Mouse (Mus musculus) limb, embryonic 11.5 days (tissue): ENCODE results near the gene Tle6. TPM values are rescaled to one million over a fixed set of nuclear protein-coding genes. Genes with fewer than 3 reads are reported as not detected.

Experiments used
- ATAC-seq: fragments of 200-750 bp; cut with Nextera tagmentation; 2 replicates; pipeline ENCODE4 v1.8.0; 2017; ENCODE audit warnings: low read depth; ENCODE audit not compliant: insufficient number of reproducible peaks, low FRiP score, low TSS enrichment
- DNase-seq: peaks from one replicate; pipeline ENCODE4 v3.0.0-alpha.2; 2015; ENCODE audit warnings: low spot score
- H3K27ac ChIP-seq: fragments of 300-500 bp; sonication (generic); replicated peaks from 2 replicates; pipeline ENCODE4 v1.5.1; 2014; ENCODE audit warnings: low read depth, mild to moderate bottlenecking, low read length
- H3K27me3 ChIP-seq: fragments of 300-500 bp; sonication (generic); 2 replicates; pipeline ENCODE4 v1.6.1; 2014; ENCODE audit warnings: mild to moderate bottlenecking, low read length, mixed read lengths; ENCODE audit not compliant: control insufficient read depth, insufficient read depth
- H3K36me3 ChIP-seq: fragments of 300-500 bp; sonication (generic); 2 replicates; pipeline ENCODE4 v1.6.1; 2014; ENCODE audit warnings: mild to moderate bottlenecking, low read length, moderate library complexity, mixed read lengths; ENCODE audit not compliant: control insufficient read depth, insufficient read depth
- H3K4me1 ChIP-seq: fragments of 300-500 bp; sonication (generic); 2 replicates; pipeline ENCODE4 v1.6.1; 2014; ENCODE audit warnings: low read length, mixed read lengths; ENCODE audit not compliant: control insufficient read depth, insufficient read depth
- H3K4me2 ChIP-seq: fragments of 300-500 bp; sonication (generic); 2 replicates; pipeline ENCODE4 v1.6.1; 2014; ENCODE audit warnings: low read depth, mild to moderate bottlenecking, moderate library complexity; ENCODE audit not compliant: severe bottlenecking
- H3K4me3 ChIP-seq: fragments of 300-500 bp; sonication (generic); 2 replicates; pipeline ENCODE4 v1.5.1; 2014; ENCODE audit warnings: low read depth, low read length
- H3K9ac ChIP-seq: fragments of 300-500 bp; sonication (generic); 2 replicates; pipeline ENCODE4 v1.6.1; 2014; ENCODE audit warnings: mild to moderate bottlenecking, low read length
- H3K9me3 ChIP-seq: fragments of 300-500 bp; sonication (generic); 2 replicates; pipeline ENCODE4 v1.6.1; 2016; ENCODE audit warnings: low read length; ENCODE audit not compliant: control insufficient read depth
- WGBS: fragments of 180-500 bp; shearing (Covaris S2); extraction: QIAGEN DNeasy Blood & Tissue Kit; methylation state at CpG from one replicate; pipeline ENCODE4 v1.1.7; 2014; 5-methylcytosine and 5-hydroxymethylcytosine counted together
- polyA plus RNA-seq: library from polyadenylated mRNA; unstranded; fragments of >200 nt; fragmentation: Nextera tagmentation; extraction: Ambion mirVana; gene quantifications from 2 replicates; pipeline ENCODE4 v1.2.1, GENCODE M21; 2014

Tle6 gene
- polyA plus RNA-seq, 1 experiment from 2014 or later, result 11.6 TPM

GRCm38 (mm10) chr10:81560719-81561459, 40.0 kb downstream of the Tle6 start:
- no peaks in the 10 kb centered on the region for H3K27me3 ChIP-seq
- 4% methylated on average over 15 of the region's 16 CpGs for WGBS
- DNase-seq, result no peak

GRCm38 (mm10) chr10:81559627-81560539, 41.0 kb downstream of the Tle6 start:
- Histone ChIP-seq H3K9ac (peak overlapping the region; percentile 90), H3K36me3 (peaks cover 5% of the 10 kb centered on the region), H3K4me1 (peaks cover 35% of the 10 kb centered on the region), H3K27ac (peak overlapping the region; percentile 68), H3K27me3 (no peaks in the 10 kb centered on the region), H3K9me3 (no peaks in the 10 kb centered on the region), H3K4me2 (peak overlapping the region; percentile 97), H3K4me3 (peak overlapping the region; percentile 95)
- no peak for DNase-seq
- no peak for ATAC-seq
- 1% methylated on average over 28 of the region's 36 CpGs for WGBS

More at GRCm38 (mm10) chr10:81560719-81561459, 40.0 kb downstream of the Tle6 start:
- Histone ChIP-seq H3K27ac (peak overlapping the region; percentile 68; the same call in 1 of the 2 replicates), H3K9ac (peak overlapping the region; percentile 90), H3K9me3 (no peaks in the 10 kb centered on the region), H3K4me2 (peak overlapping the region; percentile 97), H3K4me1 (peaks cover 43% of the 10 kb centered on the region), H3K36me3 (peaks cover 14% of the 10 kb centered on the region), H3K4me3 (peak overlapping the region; percentile 95)
- no peak for ATAC-seq

- Histone ChIP-seq H3K27ac (peak within 1 kb of the TSS; percentile 68), H3K4me1 (peaks cover 28% of the 10 kb centered on the region), H3K9me3 (no peaks in the 10 kb centered on the region), H3K36me3 (peaks cover 5% of the 10 kb centered on the region), H3K9ac (peak within 1 kb of the TSS; percentile 90), H3K27me3 (no peaks in the 10 kb centered on the region), H3K4me3 (peak within 1 kb of the TSS; percentile 95), H3K4me2 (peak within 1 kb of the TSS; percentile 97)
- DNase-seq (peak; percentile 65), ATAC-seq (peak; percentile 13; the same call in 1 of the 2 replicates)
- WGBS, result under 1% methylated on average over 30 of the region's 53 CpGs
Measured at GRCm38 (mm10) chr10:81559163-81559626, 41.7 kb downstream of the Tle6 start, which contains the start of gene Aes. Gene Aes (plus strand): TSS chr10:81559488.

GRCm38 (mm10) chr10:81557491-81557890, 43.4 kb downstream of the Tle6 start:
- H3K4me1 ChIP-seq, result peaks cover 13% of the 10 kb centered on the region
- ATAC-seq (no peak), DNase-seq (no peak)
- no peak overlapping the region for H3K4me2 ChIP-seq
- no peaks in the 10 kb centered on the region for H3K9me3 ChIP-seq
- H3K9ac ChIP-seq, result no peak overlapping the region
- no peak overlapping the region for H3K4me3 ChIP-seq
- 19% methylated on average over 1 of the region's 1 CpGs for WGBS
- H3K36me3 ChIP-seq, result peaks cover 3% of the 10 kb centered on the region
- H3K27ac ChIP-seq, result no peak overlapping the region
- no peaks in the 10 kb centered on the region for H3K27me3 ChIP-seq

- 69% methylated on average over 3 of the region's 3 CpGs for WGBS
- Histone ChIP-seq H3K4me1 (peaks cover 10% of the 10 kb centered on the region), H3K9ac (no peak overlapping the region), H3K27ac (no peak overlapping the region), H3K9me3 (no peaks in the 10 kb centered on the region), H3K27me3 (no peaks in the 10 kb centered on the region), H3K4me3 (no peak overlapping the region), H3K36me3 (peaks cover 3% of the 10 kb centered on the region), H3K4me2 (no peak overlapping the region)
- DNase-seq (no peak), ATAC-seq (no peak)
Measured at GRCm38 (mm10) chr10:81556282-81556681, 44.6 kb downstream of the Tle6 start.

GRCm38 (mm10) chr10:81553807-81554755, 46.8 kb downstream of the Tle6 start:
- Histone ChIP-seq H3K9ac (no peak overlapping the region), H3K9me3 (no peaks in the 10 kb centered on the region), H3K36me3 (no peaks in the 10 kb centered on the region), H3K4me1 (0 out of 2 replicates have a peak, but pooled peaks cover 4% of the 10 kb centered on the region), H3K27ac (no peak overlapping the region), H3K4me3 (no peak overlapping the region), H3K27me3 (no peaks in the 10 kb centered on the region), H3K4me2 (no peak overlapping the region)
- 74% methylated on average over 6 of the region's 6 CpGs for WGBS
- ATAC-seq, result no peak
- no peak for DNase-seq

GRCm38 (mm10) chr10:81553232-81553631, 47.6 kb downstream of the Tle6 start:
- no peak overlapping the region for H3K4me2 ChIP-seq
- H3K36me3 ChIP-seq, result no peaks in the 10 kb centered on the region
- no peaks in the 10 kb centered on the region for H3K9me3 ChIP-seq
- DNase-seq, result no peak
- 0 out of 2 replicates have a peak, but pooled peaks cover 2% of the 10 kb centered on the region for H3K4me1 ChIP-seq
- 90% methylated on average over 5 of the region's 5 CpGs for WGBS
- no peak overlapping the region for H3K9ac ChIP-seq
- H3K27ac ChIP-seq, result no peak overlapping the region
- H3K27me3 ChIP-seq, result no peaks in the 10 kb centered on the region
- H3K4me3 ChIP-seq, result no peak overlapping the region
- no peak for ATAC-seq
